Mouse (Mus musculus) hindbrain, postnatal 0 days (tissue): ENCODE results near the gene Galnt17. TPM values are rescaled to one million over a fixed set of nuclear protein-coding genes. Genes with fewer than 3 reads are reported as not detected.

Source experiments
- ATAC-seq: fragments of 200-750 bp; cut with Nextera tagmentation; 2 replicates; pipeline ENCODE4 v1.8.0; 2017; ENCODE audit warnings: mild to moderate bottlenecking, moderate TSS enrichment, moderate library complexity
- DNase-seq: peaks from one replicate; pipeline ENCODE4 v3.0.0-alpha.2; 2015; ENCODE audit warnings: low spot score
- H3K27ac ChIP-seq: fragments of 300-500 bp; sonication (generic); 2 replicates; pipeline ENCODE4 v1.5.1; 2014; ENCODE audit warnings: mild to moderate bottlenecking
- H3K27me3 ChIP-seq: fragments of 300-500 bp; sonication (generic); 2 replicates; pipeline ENCODE4 v1.6.1; 2014; ENCODE audit warnings: low read length, mixed read lengths; ENCODE audit not compliant: insufficient read depth
- H3K36me3 ChIP-seq: fragments of 300-500 bp; sonication (generic); 2 replicates; pipeline ENCODE4 v1.6.1; 2014; ENCODE audit warnings: low read length, mixed read lengths; ENCODE audit not compliant: insufficient read depth
- H3K4me1 ChIP-seq: fragments of 300-500 bp; sonication (generic); 2 replicates; pipeline ENCODE4 v1.6.1; 2014; ENCODE audit warnings: antibody characterized with exemption, low read length, mixed read lengths; ENCODE audit not compliant: insufficient read depth
- H3K4me2 ChIP-seq: fragments of 300-500 bp; sonication (generic); 2 replicates; pipeline ENCODE4 v1.6.1; 2014; ENCODE audit warnings: low read depth, mild to moderate bottlenecking, low read length, moderate library complexity, mixed read lengths
- H3K4me3 ChIP-seq: fragments of 300-500 bp; sonication (generic); 2 replicates; pipeline ENCODE4 v1.5.1; 2014; ENCODE audit warnings: low read length
- H3K9ac ChIP-seq: fragments of 300-500 bp; sonication (generic); replicated peaks from 2 replicates; pipeline ENCODE4 v1.6.1; 2014; ENCODE audit warnings: mild to moderate bottlenecking, low read length, moderate library complexity, mixed read lengths
- H3K9me3 ChIP-seq: fragments of 300-500 bp; sonication (generic); 2 replicates; pipeline ENCODE4 v1.6.1; 2016; ENCODE audit warnings: low read length, mixed read lengths
- CTCF ChIP-seq: IDR thresholded peaks from 2 replicates; pipeline ENCODE4 v1.5.1; 2016; ENCODE audit warnings: antibody characterized with exemption, control low read depth, low read depth
- WGBS: fragments of 180-500 bp; shearing (Covaris S2); extraction: QIAGEN DNeasy Blood & Tissue Kit; methylation state at CpG from one replicate; pipeline ENCODE4 v1.1.7; 2014; 5-methylcytosine and 5-hydroxymethylcytosine counted together
- polyA plus RNA-seq: library from polyadenylated mRNA; unstranded; fragments of >200 nt; fragmentation: Nextera tagmentation; extraction: Ambion mirVana; gene quantifications from 2 replicates; pipeline ENCODE4 v1.2.1, GENCODE M21; 2015
- total RNA-seq: library from RNA; depleted of rRNA; stranded (reverse); fragments of >200 nt; gene quantifications from 2 replicates; pipeline ENCODE4 v1.2.3, GENCODE M21; 2014

Gene Galnt17
- total and polyA plus RNA-seq, 2 experiments from 2014 or later, result 6.2 to 24.2 TPM

DNA sequence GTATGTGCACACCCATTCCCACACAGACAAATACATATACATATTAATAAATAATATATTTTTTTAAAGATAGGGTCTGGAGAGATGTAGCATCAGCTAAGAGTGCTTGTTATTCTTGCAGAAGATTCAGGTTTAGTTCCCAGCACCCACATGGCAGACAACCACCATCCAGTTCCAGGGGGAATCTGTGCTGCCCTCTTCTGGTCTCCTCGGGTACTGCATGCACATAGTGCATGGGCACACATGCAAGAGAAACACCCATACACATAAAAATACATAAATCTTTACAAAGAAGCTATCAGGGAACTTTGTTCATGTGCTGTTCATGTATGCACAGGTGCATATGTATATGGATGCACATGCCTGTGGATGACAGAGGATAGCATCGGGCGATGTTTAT is 412.3 kb downstream of the Galnt17 start:
- no peak overlapping the region for H3K4me2 ChIP-seq
- no peak for ATAC-seq
- H3K4me3 ChIP-seq, result no peak overlapping the region
- H3K4me1 ChIP-seq, result no peaks in the 10 kb centered on the region
- TF ChIP-seq CTCF, result 0 out of 2 replicates have a peak, but pooled peaks have one; percentile 26
- H3K9me3 ChIP-seq, result no peaks in the 10 kb centered on the region
- H3K27ac ChIP-seq, result no peak overlapping the region
- H3K36me3 ChIP-seq, result no peaks in the 10 kb centered on the region
- DNase-seq, result no peak
- WGBS, result 95% methylated on average over 3 of the region's 3 CpGs
- no peak overlapping the region for H3K9ac ChIP-seq
- no peaks in the 10 kb centered on the region for H3K27me3 ChIP-seq

DNA sequence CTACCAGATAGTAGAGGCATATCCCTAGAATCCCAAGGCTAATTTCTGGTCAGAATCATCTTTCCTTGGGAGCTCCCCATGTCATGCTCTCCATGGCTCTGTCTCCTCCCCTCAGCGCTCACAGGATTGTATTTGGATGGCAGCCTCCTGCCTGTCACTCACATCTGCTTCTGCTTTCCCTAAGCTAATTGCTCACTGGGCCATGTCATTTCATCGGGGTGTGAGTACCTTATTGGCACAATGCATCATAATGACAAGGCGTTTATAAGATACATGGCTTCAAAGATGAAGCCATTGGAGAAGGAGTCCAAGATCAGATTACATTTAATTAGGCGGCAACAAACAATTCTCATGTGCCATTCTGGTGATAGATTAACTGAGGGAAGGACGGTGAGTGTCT is 416.6 kb downstream of the Galnt17 start:
- ATAC-seq, result no peak
- Histone ChIP-seq H3K9ac (no peak overlapping the region), H3K4me3 (no peak overlapping the region), H3K4me2 (no peak overlapping the region), H3K27me3 (no peaks in the 10 kb centered on the region), H3K27ac (no peak overlapping the region), H3K9me3 (no peaks in the 10 kb centered on the region), H3K4me1 (no peaks in the 10 kb centered on the region), H3K36me3 (no peaks in the 10 kb centered on the region)
- 39% methylated on average over 5 of the region's 5 CpGs for WGBS
- peak; percentile 53 for DNase-seq
- TF ChIP-seq CTCF, result no peak

DNA sequence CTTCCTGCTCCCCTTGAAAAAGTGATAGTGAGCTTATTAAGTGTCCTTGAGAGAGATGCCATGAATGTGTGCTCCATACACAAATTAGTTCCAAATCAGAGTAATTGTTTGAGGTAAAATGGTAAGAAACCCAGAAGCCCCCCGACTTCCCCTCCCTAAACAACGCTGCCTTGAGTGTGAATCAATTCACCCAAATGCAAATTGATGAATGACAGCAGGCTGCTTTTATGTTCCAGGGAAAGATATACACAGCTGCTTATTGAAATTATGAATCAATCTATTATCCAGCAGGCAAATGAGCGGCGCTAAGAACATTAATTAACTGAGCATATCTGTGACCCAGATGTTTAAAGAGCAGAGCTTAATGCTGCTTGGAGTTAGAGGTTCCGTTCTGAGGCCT is 428.0 kb downstream of the Galnt17 start:
- H3K4me3 ChIP-seq, result no peak overlapping the region
- H3K9me3 ChIP-seq, result peaks cover 2% of the 10 kb centered on the region; the same call in 1 of the 2 replicates
- H3K4me1 ChIP-seq, result no peaks in the 10 kb centered on the region
- H3K36me3 ChIP-seq, result no peaks in the 10 kb centered on the region
- DNase-seq, result no peak
- no peaks in the 10 kb centered on the region for H3K27me3 ChIP-seq
- TF ChIP-seq CTCF, result no peak
- 64% methylated on average over 5 of the region's 5 CpGs for WGBS
- ATAC-seq, result no peak
- no peak overlapping the region for H3K4me2 ChIP-seq
- H3K9ac ChIP-seq, result no peak overlapping the region
- H3K27ac ChIP-seq, result no peak overlapping the region

DNA sequence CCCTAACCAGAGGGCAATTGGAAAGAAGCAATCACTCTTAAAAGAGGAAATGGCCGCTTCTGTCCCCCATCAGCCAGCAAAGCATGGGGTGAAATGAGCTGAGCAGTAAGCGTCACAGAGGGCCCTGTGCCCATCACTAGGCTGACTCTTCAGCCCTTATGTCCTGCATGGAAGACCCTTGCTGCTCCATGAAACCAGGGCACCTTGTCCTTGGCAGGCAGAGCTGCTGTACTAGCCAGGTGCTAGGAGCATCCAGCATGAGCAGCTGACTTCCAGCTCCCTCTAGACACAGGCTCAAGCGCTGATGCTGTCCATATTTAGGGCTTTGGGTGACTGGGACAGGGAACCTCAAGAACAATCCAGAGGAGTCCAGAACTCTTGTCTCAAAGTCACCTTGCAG is 432.9 kb downstream of the Galnt17 start:
- Histone ChIP-seq H3K9me3 (no peaks in the 10 kb centered on the region), H3K4me2 (no peak overlapping the region), H3K4me1 (no peaks in the 10 kb centered on the region), H3K9ac (no peak overlapping the region), H3K36me3 (no peaks in the 10 kb centered on the region), H3K27ac (no peak overlapping the region), H3K4me3 (no peak overlapping the region), H3K27me3 (no peaks in the 10 kb centered on the region)
- WGBS, result 91% methylated on average over 3 of the region's 3 CpGs
- TF ChIP-seq CTCF, result no peak
- no peak for DNase-seq
- ATAC-seq, result no peak

DNA sequence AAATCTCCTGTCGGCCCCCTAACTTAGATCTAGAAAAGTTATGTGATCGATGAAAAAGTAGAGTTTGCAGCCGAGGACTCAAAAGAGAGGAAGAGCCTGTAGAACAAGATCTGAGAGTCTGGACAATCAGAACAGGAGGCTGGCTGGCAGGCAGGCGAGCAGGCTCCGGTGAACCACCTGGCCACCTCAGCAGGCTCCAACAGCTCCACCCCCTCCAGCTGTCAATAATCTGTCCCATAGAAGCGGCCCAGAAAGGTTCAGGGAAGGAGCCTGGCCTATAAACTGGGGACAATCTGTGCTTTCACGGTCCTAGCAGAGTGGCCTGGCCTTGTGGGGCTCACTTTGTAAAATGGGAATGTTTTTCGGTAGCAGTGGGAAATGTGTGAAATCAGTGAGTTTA is 437.2 kb downstream of the Galnt17 start:
- no peaks in the 10 kb centered on the region for H3K9me3 ChIP-seq
- H3K4me2 ChIP-seq, result no peak overlapping the region
- peak; percentile 45 for DNase-seq
- H3K27ac ChIP-seq, result no peak overlapping the region
- no peak for TF ChIP-seq CTCF
- H3K4me3 ChIP-seq, result no peak overlapping the region
- no peaks in the 10 kb centered on the region for H3K4me1 ChIP-seq
- ATAC-seq, result no peak
- H3K9ac ChIP-seq, result no peak overlapping the region
- H3K27me3 ChIP-seq, result no peaks in the 10 kb centered on the region
- no peaks in the 10 kb centered on the region for H3K36me3 ChIP-seq
- 59% methylated on average over 8 of the region's 8 CpGs for WGBS

DNA sequence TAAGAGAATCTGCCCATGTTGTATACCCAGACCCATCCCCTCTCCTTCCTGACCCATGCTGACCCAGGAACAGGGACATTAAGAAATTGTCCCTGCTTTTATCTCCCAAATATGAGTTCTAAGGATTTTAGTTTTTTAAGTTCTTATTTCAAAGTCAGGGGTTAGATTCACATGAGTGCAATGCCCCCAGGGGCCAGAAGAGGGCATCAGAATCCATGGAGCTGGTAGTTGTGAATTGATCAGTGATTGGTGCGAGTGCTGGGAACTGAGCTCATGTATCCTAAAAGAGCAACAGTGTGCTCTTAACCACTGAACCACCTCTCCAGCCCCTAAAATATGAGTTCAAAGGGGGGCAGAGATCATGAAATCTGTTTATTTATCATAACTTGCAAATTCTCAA is 438.4 kb downstream of the Galnt17 start:
- H3K4me1 ChIP-seq, result no peaks in the 10 kb centered on the region
- TF ChIP-seq CTCF, result peak; percentile 30
- ATAC-seq (no peak), DNase-seq (no peak)
- no peak overlapping the region for H3K4me2 ChIP-seq
- WGBS, result 84% methylated on average over 1 of the region's 1 CpGs
- H3K9me3 ChIP-seq, result no peaks in the 10 kb centered on the region
- no peaks in the 10 kb centered on the region for H3K27me3 ChIP-seq
- H3K9ac ChIP-seq, result no peak overlapping the region
- H3K4me3 ChIP-seq, result no peak overlapping the region
- no peak overlapping the region for H3K27ac ChIP-seq
- no peaks in the 10 kb centered on the region for H3K36me3 ChIP-seq

DNA sequence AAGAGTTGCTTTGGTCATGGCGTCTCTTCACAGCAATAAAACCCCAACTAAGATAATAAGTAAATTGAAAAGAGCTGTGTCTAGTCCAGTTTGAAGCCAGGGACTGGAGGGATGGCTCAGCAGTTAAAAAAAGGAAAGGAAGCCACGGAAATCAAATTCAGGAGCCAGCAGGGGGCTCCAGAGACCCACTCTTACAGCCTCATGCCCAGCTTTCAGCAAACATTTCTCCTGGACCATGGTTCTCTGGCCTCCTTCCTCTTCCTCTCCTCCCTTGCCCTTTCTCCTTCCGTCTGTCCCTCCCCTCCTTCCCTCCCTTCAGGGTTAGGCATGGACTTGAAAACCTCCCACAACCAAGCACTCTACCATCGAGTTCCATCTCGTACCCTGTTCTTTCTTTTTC is 446.0 kb downstream of the Galnt17 start:
- peak; percentile 82 for TF ChIP-seq CTCF
- DNase-seq, result peak; percentile 82
- H3K9ac ChIP-seq, result no peak overlapping the region
- peak; percentile 24; the same call in 1 of the 2 replicates for ATAC-seq
- H3K4me2 ChIP-seq, result no peak overlapping the region
- H3K36me3 ChIP-seq, result no peaks in the 10 kb centered on the region
- 63% methylated on average over 5 of the region's 5 CpGs for WGBS
- no peak overlapping the region for H3K27ac ChIP-seq
- no peak overlapping the region for H3K4me3 ChIP-seq
- no peaks in the 10 kb centered on the region for H3K4me1 ChIP-seq
- no peaks in the 10 kb centered on the region for H3K27me3 ChIP-seq
- H3K9me3 ChIP-seq, result no peaks in the 10 kb centered on the region
